Mouse (Mus musculus): ENCODE data around the gene Ctsa. TPM values are rescaled to one million over a fixed set of nuclear protein-coding genes. Genes with fewer than 3 reads are reported as not detected.

Gene Ctsa
- polyA plus RNA-seq, 2 experiments: 147 to 197 TPM

DNA sequence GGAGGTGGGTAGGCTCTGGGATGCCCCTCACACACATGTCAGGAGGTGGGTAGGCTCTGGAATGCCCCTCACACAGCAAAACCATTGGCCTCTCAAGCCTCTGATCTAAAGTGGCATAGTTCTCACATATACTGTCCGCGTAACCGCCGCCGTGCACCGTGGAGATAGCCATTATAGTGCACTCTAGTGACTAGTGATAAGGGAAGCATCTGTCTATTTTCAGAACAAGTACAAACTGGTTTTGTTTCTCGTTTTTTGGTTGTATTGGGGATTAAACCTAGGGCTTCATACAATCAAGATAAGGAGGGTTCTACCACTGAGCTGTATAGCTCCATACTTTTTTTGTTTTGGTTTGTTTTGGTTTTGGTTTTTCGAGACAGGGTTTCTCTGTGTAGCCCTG lies 16.9 kb upstream of the Ctsa start:
- 95% methylated on average over 8 of the region's 8 CpGs for WGBS
- Histone ChIP-seq H3K4me2 (replicated peaks; ENCODE audit: low read depth, low read length, severe bottlenecking) (no peak overlapping the region), H3K36me3 (ENCODE audit: control insufficient read depth, insufficient read depth, low read length) (peaks cover 10% of the 10 kb centered on the region; the same call in 1 of the 2 replicates), H3K4me3 (replicated peaks; ENCODE audit: low read length) (no peak overlapping the region), H3K27ac (replicated peaks; ENCODE audit: low read depth, low read length) (no peak overlapping the region), H3K9ac (ENCODE audit: low read depth, low read length, severe bottlenecking) (no peak overlapping the region), H3K27me3 (ENCODE audit: control insufficient read depth, insufficient read depth, low read length) (no peaks in the 10 kb centered on the region), H3K9me3 (ENCODE audit: control insufficient read depth, low read length) (no peaks in the 10 kb centered on the region), H3K4me1 (ENCODE audit: control insufficient read depth, insufficient read depth, low read length) (no peaks in the 10 kb centered on the region)
- no peak for DNase-seq (ENCODE audit: low spot score)
- no peak for ATAC-seq (ENCODE audit: low FRiP score, low read depth)
- no peak for TF ChIP-seq POLR2A (IDR thresholded peaks at IDR 0.05; ENCODE audit: borderline replicate concordance, extremely low read depth, insufficient read depth, insufficient read length)

DNA sequence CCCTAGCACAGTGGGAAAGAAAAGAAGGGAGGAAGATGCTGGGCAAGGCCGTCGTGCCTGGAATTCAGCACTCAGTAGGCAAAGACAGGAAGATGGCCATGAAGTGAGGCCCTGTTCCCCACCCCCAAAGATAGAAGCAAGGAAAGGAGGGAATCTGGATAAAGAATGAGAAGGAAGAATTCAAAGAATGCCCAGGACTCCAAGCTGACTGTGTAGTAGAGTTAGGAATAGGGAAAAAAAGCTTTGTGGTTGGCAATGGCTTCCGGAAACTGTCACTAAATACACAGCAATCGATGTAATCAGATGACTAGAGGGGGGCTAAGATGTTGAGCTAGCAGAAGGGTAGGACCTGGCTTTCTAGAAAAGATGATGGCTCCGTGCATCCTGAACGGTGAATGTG lies 15.5 kb upstream of the Ctsa start:
- DNase-seq (ENCODE audit: low spot score): no peak
- Histone ChIP-seq H3K4me3 (replicated peaks; ENCODE audit: low read length) (no peak overlapping the region), H3K9ac (ENCODE audit: low read depth, low read length, severe bottlenecking) (no peak overlapping the region), H3K4me1 (ENCODE audit: control insufficient read depth, insufficient read depth, low read length) (no peaks in the 10 kb centered on the region), H3K27ac (replicated peaks; ENCODE audit: low read depth, low read length) (no peak overlapping the region), H3K27me3 (ENCODE audit: control insufficient read depth, insufficient read depth, low read length) (no peaks in the 10 kb centered on the region), H3K4me2 (replicated peaks; ENCODE audit: low read depth, low read length, severe bottlenecking) (no peak overlapping the region), H3K36me3 (ENCODE audit: control insufficient read depth, insufficient read depth, low read length) (peaks cover 13% of the 10 kb centered on the region; the same call in 1 of the 2 replicates), H3K9me3 (ENCODE audit: control insufficient read depth, low read length) (no peaks in the 10 kb centered on the region)
- no peak for TF ChIP-seq POLR2A (IDR thresholded peaks at IDR 0.05; ENCODE audit: borderline replicate concordance, extremely low read depth, insufficient read depth, insufficient read length)
- ATAC-seq (ENCODE audit: low FRiP score, low read depth): no peak
- WGBS: 86% methylated on average over 6 of the region's 6 CpGs

DNA sequence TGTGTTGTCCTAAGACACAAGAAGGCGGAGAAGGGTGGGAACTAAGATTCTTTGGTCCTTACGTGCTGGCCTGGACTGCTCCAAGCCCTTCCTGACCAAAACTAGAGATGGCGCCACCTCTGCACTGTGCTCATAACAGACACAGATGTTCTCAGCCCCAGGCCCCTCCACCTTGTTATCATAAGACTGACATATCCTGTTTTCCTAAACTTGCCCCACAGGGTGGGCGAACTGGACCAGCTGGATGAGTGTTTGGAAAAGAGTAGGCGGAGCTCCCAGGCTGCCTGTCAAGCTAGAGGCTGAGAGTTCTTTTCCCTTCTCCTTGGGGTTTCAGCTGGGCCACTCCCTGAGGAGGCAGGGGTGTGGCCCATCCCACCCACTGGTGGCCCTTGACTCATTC lies 15.0 kb upstream of the Ctsa start:
- H3K27ac ChIP-seq (replicated peaks; ENCODE audit: low read depth, low read length): no peak overlapping the region
- WGBS: 68% methylated on average over 5 of the region's 5 CpGs
- H3K9ac ChIP-seq (ENCODE audit: low read depth, low read length, severe bottlenecking): no peak overlapping the region
- no peak for TF ChIP-seq POLR2A (IDR thresholded peaks at IDR 0.05; ENCODE audit: borderline replicate concordance, extremely low read depth, insufficient read depth, insufficient read length)
- ATAC-seq (ENCODE audit: low FRiP score, low read depth) (no peak), DNase-seq (ENCODE audit: low spot score) (peak; percentile 26)
- 0 out of 2 replicates have a peak, but pooled peaks cover 2% of the 10 kb centered on the region for H3K4me1 ChIP-seq (ENCODE audit: control insufficient read depth, insufficient read depth, low read length)
- H3K4me2 ChIP-seq (replicated peaks; ENCODE audit: low read depth, low read length, severe bottlenecking): no peak overlapping the region
- peaks cover 11% of the 10 kb centered on the region; the same call in 1 of the 2 replicates for H3K36me3 ChIP-seq (ENCODE audit: control insufficient read depth, insufficient read depth, low read length)
- H3K9me3 ChIP-seq (ENCODE audit: control insufficient read depth, low read length): no peaks in the 10 kb centered on the region
- H3K27me3 ChIP-seq (ENCODE audit: control insufficient read depth, insufficient read depth, low read length): no peaks in the 10 kb centered on the region
- H3K4me3 ChIP-seq (replicated peaks; ENCODE audit: low read length): no peak overlapping the region

DNA sequence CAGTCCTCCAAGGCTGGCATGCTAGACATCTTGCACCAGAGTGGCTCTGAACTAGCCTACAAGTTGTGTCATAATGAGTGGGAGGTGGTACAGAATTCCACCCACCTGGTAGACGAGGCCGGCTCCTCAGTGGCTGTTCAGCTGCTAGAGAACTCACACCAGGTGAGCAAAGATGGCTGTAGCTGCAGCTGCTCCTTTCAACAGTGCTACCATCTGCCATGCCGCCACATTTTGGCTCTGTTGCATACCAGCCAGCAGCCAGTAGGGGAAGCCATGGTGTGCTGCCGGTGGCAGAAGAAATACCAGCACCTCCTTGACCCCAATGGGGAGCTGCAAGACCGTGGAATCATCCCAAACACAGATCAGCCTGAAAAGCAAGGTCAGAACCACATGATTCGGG lies 11.6 kb upstream of the Ctsa start:
- peaks cover 21% of the 10 kb centered on the region for H3K36me3 ChIP-seq (ENCODE audit: control insufficient read depth, insufficient read depth, low read length)
- no peak overlapping the region for H3K4me3 ChIP-seq (replicated peaks; ENCODE audit: low read length)
- no peaks in the 10 kb centered on the region for H3K9me3 ChIP-seq (ENCODE audit: control insufficient read depth, low read length)
- WGBS: 88% methylated on average over 6 of the region's 6 CpGs
- no peak overlapping the region for H3K4me2 ChIP-seq (replicated peaks; ENCODE audit: low read depth, low read length, severe bottlenecking)
- H3K27ac ChIP-seq (replicated peaks; ENCODE audit: low read depth, low read length): no peak overlapping the region
- H3K4me1 ChIP-seq (ENCODE audit: control insufficient read depth, insufficient read depth, low read length): peaks cover 6% of the 10 kb centered on the region; the same call in 1 of the 2 replicates
- ATAC-seq (ENCODE audit: low FRiP score, low read depth) (no peak), DNase-seq (ENCODE audit: low spot score) (no peak)
- no peak for TF ChIP-seq POLR2A (IDR thresholded peaks at IDR 0.05; ENCODE audit: borderline replicate concordance, extremely low read depth, insufficient read depth, insufficient read length)
- no peaks in the 10 kb centered on the region for H3K27me3 ChIP-seq (ENCODE audit: control insufficient read depth, insufficient read depth, low read length)
- no peak overlapping the region for H3K9ac ChIP-seq (ENCODE audit: low read depth, low read length, severe bottlenecking)

DNA sequence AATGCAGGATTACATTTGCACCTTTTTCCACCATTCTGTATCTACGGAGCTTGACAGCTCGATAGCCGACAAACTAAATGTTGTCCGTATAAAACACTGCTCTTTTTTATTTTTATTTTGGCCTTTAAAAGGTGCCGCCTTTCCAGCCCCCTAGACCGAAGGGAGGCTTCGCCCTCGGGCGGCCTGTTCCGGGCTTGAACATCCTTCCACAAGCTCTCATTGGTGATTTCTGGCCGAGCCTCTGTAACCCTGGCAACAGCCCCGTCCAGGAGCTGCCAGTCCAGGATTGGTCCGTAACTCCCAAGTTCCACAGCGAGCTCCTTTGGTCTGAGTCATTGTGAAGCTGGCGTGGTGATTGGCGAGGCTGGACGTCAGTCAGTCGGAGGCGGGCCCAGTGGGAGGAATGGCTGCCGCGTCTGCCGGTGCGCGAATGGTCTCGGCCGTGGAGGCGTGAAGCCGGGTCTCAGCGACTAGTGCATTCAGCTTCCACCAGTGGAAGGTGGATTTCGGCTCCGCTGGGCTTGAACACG lies 10.0 kb upstream of the Ctsa start, which contains the start of gene Zswim1:
Gene Zswim1 (plus strand): TSS at position 51 of the 530 bp plus-strand sequence.
- no peaks in the 10 kb centered on the region for H3K9me3 ChIP-seq (ENCODE audit: control insufficient read depth, low read length)
- H3K27me3 ChIP-seq (ENCODE audit: control insufficient read depth, insufficient read depth, low read length): no peaks in the 10 kb centered on the region
- peak within 1 kb of the TSS; percentile 61 for H3K27ac ChIP-seq (replicated peaks; ENCODE audit: low read depth, low read length)
- DNase-seq (ENCODE audit: low spot score) (peak; percentile 98), ATAC-seq (ENCODE audit: low FRiP score, low read depth) (peak; percentile 100)
- peak within 1 kb of the TSS; percentile 66 for H3K4me2 ChIP-seq (replicated peaks; ENCODE audit: low read depth, low read length, severe bottlenecking)
- under 1% methylated on average over 32 of the region's 32 CpGs for WGBS
- peak within 1 kb of the TSS; percentile 82 for H3K4me3 ChIP-seq (replicated peaks; ENCODE audit: low read length)
- H3K9ac ChIP-seq (ENCODE audit: low read depth, low read length, severe bottlenecking): peak within 1 kb of the TSS; percentile 57
- TF ChIP-seq POLR2A (IDR thresholded peaks at IDR 0.05; ENCODE audit: borderline replicate concordance, extremely low read depth, insufficient read depth, insufficient read length): peak; percentile 69; the same call in 1 of the 2 replicates
- peaks cover 6% of the 10 kb centered on the region; the same call in 1 of the 2 replicates for H3K4me1 ChIP-seq (ENCODE audit: control insufficient read depth, insufficient read depth, low read length)
- H3K36me3 ChIP-seq (ENCODE audit: control insufficient read depth, insufficient read depth, low read length): peaks cover 37% of the 10 kb centered on the region
